Mouse (Mus musculus): Measurements from ENCODE around the gene Ptdss2. TPM values are rescaled to one million over a fixed set of nuclear protein-coding genes. Genes with fewer than 3 reads are reported as not detected.

Ptdss2 gene
- total RNA-seq (2022): 10 to 100 TPM; 48.4 to 57.7 (median 52.3) TPM

DNA sequence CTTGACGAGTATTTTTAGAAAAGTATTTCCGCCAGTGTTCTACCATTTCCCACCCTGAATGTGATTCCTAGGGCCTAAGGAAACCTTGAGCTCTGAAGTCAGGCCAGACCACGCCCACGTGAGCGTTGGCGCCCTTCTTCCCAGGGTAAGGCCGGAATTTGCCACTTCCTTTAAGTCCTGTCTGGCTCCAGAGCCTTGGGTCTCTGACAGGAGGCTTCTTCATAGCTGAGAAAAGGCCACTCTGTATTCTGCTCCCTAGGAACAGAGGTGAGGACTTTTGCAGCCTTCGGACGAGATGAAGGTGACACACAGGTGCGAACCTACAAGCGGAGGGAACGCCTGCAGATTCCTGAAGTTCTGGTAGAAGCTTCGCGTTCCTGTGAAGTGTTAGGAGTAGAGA lies at the start of gene Ptdss2:
TSS of gene Ptdss2 (plus strand) at position 138 of the 400 bp plus-strand sequence.
- no peak for DNase-seq (ENCODE audit: low spot score in 2 of 2)

GRCm38 (mm10) chr7:141073782-141074181 lies 48.4 kb upstream of the Ptdss2 start:
- no peak for DNase-seq (ENCODE audit: low spot score in 2 of 2)

DNA sequence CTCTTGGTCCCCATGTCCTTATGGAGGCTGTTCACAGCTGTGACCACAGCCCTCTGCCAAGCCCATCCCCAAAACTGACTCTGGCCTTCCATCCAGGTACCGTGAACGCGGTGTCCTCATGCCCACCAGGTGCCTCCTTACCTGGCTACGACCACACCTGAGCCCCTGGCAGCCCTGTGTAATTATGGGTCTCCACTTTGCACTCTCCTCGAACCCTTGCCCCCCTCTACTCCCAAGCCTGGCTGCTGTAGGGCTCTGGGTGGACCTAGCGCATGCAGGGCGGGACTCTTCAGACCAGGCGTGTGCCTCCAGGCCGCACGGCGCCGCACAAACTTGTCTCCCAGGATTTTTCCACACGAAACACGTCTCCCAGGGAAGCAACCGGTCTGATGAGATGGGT lies 44.3 kb upstream of the Ptdss2 start, which contains the start of gene Pkp3:
TSS of gene Pkp3 (plus strand) at position 378 of the 400 bp plus-strand sequence.
- no peak for DNase-seq (ENCODE audit: low spot score in 2 of 2)

GRCm38 (mm10) chr7:141078876-141079275 lies 43.3 kb upstream of the Ptdss2 start:
- no peak for DNase-seq (ENCODE audit: low spot score in 2 of 2)

DNA sequence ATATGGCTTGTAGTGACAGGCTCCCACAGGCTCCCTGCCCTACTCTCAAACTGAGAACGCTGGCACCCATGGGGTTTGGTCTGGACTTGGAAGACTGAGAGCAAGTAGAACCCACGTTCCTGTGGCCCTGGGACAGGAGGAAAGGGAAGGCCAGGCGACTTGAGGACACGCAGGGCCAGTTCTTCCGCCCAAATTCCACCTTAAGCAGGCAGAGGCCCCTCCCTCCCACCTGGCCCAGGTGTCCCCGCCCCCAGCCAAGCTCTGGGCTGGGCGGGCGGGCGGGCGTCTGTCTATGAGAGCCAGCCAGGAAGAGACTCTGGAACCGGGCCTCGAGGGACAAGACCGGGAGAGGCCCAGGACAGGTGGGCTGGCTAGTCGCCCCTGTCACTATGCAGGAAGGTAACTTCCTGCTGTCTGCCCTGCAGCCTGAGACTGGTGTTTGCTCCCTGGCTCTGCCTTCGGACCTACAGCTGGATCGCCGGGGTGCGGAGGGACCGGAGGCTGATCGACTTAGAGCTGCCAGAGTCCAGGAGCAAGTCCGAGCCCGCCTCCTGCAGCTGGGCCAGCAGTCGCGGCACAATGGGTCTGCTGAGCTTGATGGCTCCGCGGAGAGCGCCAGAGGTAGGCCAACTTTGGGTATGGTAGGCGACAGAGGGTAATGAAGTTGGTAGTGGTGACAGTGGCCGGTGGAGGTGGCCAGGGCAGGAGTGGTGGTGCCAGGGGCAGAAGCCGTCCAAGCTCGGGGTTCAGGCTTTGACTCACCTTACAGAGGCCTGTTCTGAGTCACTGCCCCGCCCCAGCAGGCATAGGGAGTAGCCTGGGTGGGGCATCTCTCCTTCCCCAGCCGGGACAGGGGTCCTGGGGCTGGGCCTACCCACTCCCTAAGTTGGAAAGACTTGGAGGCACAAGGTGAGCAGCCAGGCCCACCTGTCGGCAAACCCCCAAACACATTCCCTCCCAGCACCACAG lies 42.4 kb upstream of the Ptdss2 start:
- no peak for DNase-seq (ENCODE audit: low spot score in 2 of 2)

GRCm38 (mm10) chr7:141087894-141088293 lies 34.3 kb upstream of the Ptdss2 start:
- DNase-seq (ENCODE audit: low spot score in 2 of 2): no peak

DNA sequence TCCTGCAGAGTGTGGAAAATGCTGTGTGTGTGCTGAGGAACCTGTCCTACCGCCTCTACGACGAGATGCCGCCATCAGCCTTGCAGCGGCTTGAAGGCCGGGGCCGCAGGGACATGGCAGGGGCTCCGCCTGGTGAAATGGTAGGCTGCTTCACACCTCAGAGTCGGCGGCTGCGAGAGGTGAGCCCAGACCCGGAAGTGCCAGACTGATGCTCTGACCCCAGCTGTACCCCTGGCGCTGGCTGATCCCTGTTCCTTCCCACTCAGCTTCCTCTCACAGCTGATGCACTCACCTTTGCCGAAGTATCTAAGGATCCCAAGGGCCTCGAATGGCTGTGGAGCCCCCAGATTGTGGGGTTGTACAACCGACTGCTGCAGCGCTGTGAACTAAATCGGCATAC lies 33.7 kb upstream of the Ptdss2 start:
- DNase-seq (ENCODE audit: low spot score in 2 of 2): no peak

GRCm38 (mm10) chr7:141090228-141090627 lies 32.0 kb upstream of the Ptdss2 start:
- no peak for DNase-seq (ENCODE audit: low spot score in 2 of 2)

- DNase-seq (ENCODE audit: low spot score in 2 of 2): no peak
These were observed 30.0 kb upstream of the Ptdss2 start for GRCm38 (mm10) chr7:141092051-141092735.

- DNase-seq (ENCODE audit: low spot score in 2 of 2): no peak
These were observed 28.2 kb upstream of the Ptdss2 start for GRCm38 (mm10) chr7:141093950-141094349.

DNA sequence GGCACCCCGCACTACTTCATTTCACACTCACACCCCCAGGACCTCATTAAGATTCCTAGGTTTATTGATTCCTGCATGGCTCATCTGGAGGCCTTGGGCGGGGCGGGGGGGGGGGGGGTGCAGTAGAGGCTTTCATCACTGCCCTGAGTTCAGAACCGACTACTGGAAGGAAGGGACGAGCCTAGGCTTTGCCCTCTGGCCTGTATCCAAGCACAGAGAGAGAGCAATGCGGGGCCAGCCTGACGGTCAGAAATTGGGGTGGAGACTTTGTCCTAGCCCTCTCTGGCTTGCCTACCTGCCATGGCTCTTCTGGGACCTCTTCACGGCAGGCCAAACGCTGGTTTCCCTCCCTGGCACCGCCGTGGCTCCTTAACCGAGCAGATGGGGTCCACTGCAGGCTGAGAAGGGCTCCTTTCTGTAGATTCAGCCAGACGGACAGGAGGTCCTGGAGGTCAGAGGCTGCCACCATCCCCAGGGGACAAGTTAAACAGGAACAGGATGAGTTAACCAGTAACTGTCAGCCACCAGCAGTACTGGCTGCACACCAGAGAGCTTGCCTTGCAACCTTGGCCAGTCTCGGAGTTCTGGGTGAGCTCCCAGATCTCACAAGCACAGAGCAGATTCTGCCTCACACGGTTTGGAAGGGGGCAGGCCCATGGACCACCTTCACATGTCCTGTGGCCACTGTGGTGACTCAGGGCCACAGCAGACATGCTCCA lies 27.5 kb upstream of the Ptdss2 start:
- no peak for DNase-seq (ENCODE audit: low spot score in 2 of 2)

GRCm38 (mm10) chr7:141096021-141096420 lies 26.2 kb upstream of the Ptdss2 start:
- no peak for DNase-seq (ENCODE audit: low spot score in 2 of 2)

GRCm38 (mm10) chr7:141096649-141097056 lies 25.5 kb upstream of the Ptdss2 start:
- DNase-seq (ENCODE audit: low spot score in 2 of 2): no peak

- no peak for DNase-seq (ENCODE audit: low spot score in 2 of 2)
These were observed 25.0 kb upstream of the Ptdss2 start for GRCm38 (mm10) chr7:141097177-141097576.

GRCm38 (mm10) chr7:141099911-141100691 lies 22.1 kb upstream of the Ptdss2 start, which contains the start of gene Sigirr:
Gene Sigirr (minus strand): TSS chr7:141100572.
- DNase-seq (ENCODE audit: low spot score in 2 of 2): peak in 1 of 2 experiments; percentile 20

DNA sequence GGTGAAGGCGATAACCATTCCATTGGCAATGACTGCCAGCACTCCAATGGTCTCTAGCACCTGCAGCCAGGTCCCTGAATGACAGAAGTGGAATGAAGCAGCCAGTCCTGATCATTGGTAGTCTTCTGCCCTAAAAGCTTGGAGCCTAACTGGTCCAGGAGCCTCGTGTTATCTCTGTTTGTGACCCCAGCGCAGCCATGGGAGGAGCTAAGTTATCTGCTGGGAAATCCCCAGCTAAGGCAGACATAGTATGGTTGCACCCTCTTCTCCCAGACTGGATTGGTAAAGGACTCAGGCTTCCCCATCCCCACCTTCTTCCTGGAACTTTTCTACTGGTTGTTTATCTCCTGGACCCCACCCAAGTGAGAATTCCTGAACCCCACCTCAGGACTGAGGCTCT lies 19.0 kb upstream of the Ptdss2 start:
- DNase-seq (ENCODE audit: low spot score in 2 of 2): no peak

- DNase-seq (ENCODE audit: low spot score in 2 of 2): no peak
These were observed 6.3 kb upstream of the Ptdss2 start for GRCm38 (mm10) chr7:141115874-141116273.

GRCm38 (mm10) chr7:141117636-141118035 lies 4.5 kb upstream of the Ptdss2 start, which contains the start of gene Ano9:
Gene Ano9 (minus strand): TSS chr7:141117806.
- no peak for DNase-seq (ENCODE audit: low spot score in 2 of 2)

DNA sequence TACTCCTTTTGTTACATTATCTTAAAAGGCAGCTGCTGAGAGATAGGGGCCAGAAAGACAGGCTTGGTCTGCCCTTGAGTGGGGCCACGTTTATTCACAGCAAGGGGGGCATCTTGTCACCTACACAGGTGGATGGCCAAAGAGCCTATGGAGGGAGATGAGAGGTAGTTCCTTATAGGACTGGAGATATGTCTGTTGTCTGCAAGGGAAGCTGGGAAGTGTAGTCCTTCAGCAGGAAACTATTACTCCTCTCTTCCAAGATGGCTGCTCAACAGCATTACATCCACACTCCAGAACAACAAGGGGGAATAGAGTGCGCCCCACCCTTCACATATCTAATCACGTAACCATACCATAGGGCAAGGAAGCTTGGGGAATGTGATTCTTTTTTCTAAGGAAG lies 2.7 kb upstream of the Ptdss2 start:
- DNase-seq (ENCODE audit: low spot score in 2 of 2): no peak

DNA sequence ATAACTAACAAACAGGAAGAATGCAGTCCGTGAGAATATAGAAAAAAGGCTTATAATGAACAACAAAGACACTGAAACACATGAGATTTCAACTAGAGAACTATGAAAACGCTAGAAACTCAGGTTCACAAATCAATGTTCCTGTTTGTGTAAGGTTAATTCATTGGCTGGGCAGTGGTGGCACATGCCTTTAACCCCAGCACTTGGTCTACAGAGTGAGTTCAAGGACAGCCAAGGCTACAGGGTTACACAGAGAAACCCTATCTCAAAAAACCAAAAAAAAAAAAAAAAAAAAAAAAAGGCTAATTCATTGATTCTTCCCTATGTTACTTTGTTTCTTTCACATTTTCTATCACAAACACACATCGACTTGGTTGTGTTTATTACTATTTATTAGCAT lies 1.6 kb upstream of the Ptdss2 start:
- no peak for DNase-seq (ENCODE audit: low spot score in 2 of 2)

DNA sequence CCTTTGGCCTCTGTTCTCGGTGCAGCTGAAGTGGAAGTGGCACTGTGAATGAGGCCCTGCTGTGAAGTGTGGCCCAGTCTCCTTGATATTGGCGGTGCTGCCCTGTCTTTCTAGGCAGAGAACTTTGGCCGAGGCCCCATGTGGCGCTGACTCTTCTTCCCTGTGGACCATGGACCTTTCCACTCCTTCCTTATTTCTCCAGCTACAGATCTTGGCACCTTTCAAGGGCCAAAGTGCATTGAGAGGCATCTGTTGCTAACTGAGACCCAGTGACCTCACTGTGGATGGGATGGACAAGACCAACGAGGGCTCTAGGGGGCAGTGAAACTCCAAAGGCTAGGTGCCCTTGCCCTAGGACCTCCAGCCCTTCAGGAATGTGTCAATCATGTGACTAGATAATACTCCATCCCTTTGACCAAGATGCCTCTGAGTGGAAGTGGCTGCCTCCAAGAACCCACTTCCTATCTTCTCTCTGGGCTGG lies 1.1 kb upstream of the Ptdss2 start:
- DNase-seq (ENCODE audit: low spot score in 2 of 2): no peak

All from left cerebral cortex, adult 8-10 months (tissue).